Mouse (Mus musculus) v-Abl transformed pro-B cells (cell line): Measurements from ENCODE around the gene Dip2b.

Experiments used
- in situ Hi-C, 2 experiments: fragments of 400-800 bp; cut with MboI; formaldehyde crosslinking; loops; one replicate each; pipeline ENCODE4 v1.15.1; 2025; ENCODE audit not compliant: unreplicated experiment in 2 of 2

Gene Dip2b

GRCm38 (mm10) chr15:100038470-100038971 lies at the start of gene Dip2b:
Gene Dip2b, plus strand, starts transcription at chr15:100038664.
- in situ Hi-C loops = loop anchor here (5.0 to 25.0 kb wide), 7 partner anchors 84 to 424 kb away; partner anchors contain the start of genes Letmd1 (in 1 of the 2) and Mettl7a1 (in 1 of the 2)

GRCm38 (mm10) chr15:99993100-99993499 lies 45.4 kb upstream of the Dip2b start:
- in situ Hi-C loops = no loop called here

- in situ Hi-C loops = no loop called here
These were observed 41.2 kb upstream of the Dip2b start for GRCm38 (mm10) chr15:99997114-99997804.

- in situ Hi-C loops = no loop called here
These were observed 39.1 kb upstream of the Dip2b start for GRCm38 (mm10) chr15:99999390-99999789.

GRCm38 (mm10) chr15:100004677-100005273 lies 33.7 kb upstream of the Dip2b start:
- in situ Hi-C loops = no loop called here

- in situ Hi-C loops = no loop called here
These were observed 32.3 kb upstream of the Dip2b start for GRCm38 (mm10) chr15:100006180-100006579.

GRCm38 (mm10) chr15:100018280-100018899 lies 20.1 kb upstream of the Dip2b start:
- in situ Hi-C loops = no loop called here

GRCm38 (mm10) chr15:100021175-100021574 lies 17.3 kb upstream of the Dip2b start:
- in situ Hi-C loops = no loop called here

- in situ Hi-C loops = no loop called here
These were observed 15.5 kb upstream of the Dip2b start for GRCm38 (mm10) chr15:100022923-100023322.

GRCm38 (mm10) chr15:100025076-100025834 lies 13.2 kb upstream of the Dip2b start:
- in situ Hi-C loops = loop anchor here in 1 of 2 experiments (25.0 kb wide), 1 partner anchor 437 kb away; the partner anchor contains the start of gene Letmd1

- in situ Hi-C loops = loop anchor here in 1 of 2 experiments (25.0 kb wide), 1 partner anchor 434 kb away; the partner anchor contains the start of gene Letmd1
These were observed 10.3 kb upstream of the Dip2b start for GRCm38 (mm10) chr15:100028133-100028532.

GRCm38 (mm10) chr15:100029497-100029896 lies 9.0 kb upstream of the Dip2b start:
- in situ Hi-C loops = loop anchor here in 1 of 2 experiments (25.0 kb wide), 1 partner anchor 433 kb away; the partner anchor contains the start of gene Letmd1

GRCm38 (mm10) chr15:100029900-100030299 lies 8.6 kb upstream of the Dip2b start:
- in situ Hi-C loops = loop anchor here in 1 of 2 experiments (10.0 to 25.0 kb wide), 2 partner anchors 285 to 432 kb away; partner anchors contain the start of gene Letmd1

GRCm38 (mm10) chr15:100032546-100032945 lies 5.9 kb upstream of the Dip2b start:
- in situ Hi-C loops = loop anchor here in 1 of 2 experiments (10.0 to 25.0 kb wide), 2 partner anchors 282 to 430 kb away; partner anchors contain the start of gene Letmd1

- in situ Hi-C loops = loop anchor here (5.0 to 25.0 kb wide), 7 partner anchors 83 to 423 kb away; partner anchors contain the start of genes Letmd1 (in 1 of the 2) and Mettl7a1 (in 1 of the 2)
These were observed 687 bp downstream of the Dip2b start for GRCm38 (mm10) chr15:100039001-100039701.

- in situ Hi-C loops = loop anchor here in 1 of 2 experiments (5.0 to 25.0 kb wide), 2 partner anchors 37 to 422 kb away; partner anchors contain the start of gene Letmd1
These were observed 2.2 kb downstream of the Dip2b start for GRCm38 (mm10) chr15:100040541-100041266.

GRCm38 (mm10) chr15:100041267-100042047 lies 3.0 kb downstream of the Dip2b start:
- in situ Hi-C loops = loop anchor here in 1 of 2 experiments (5.0 to 25.0 kb wide), 2 partner anchors 36 to 421 kb away; partner anchors contain the start of gene Letmd1

GRCm38 (mm10) chr15:100042048-100042400 lies 3.6 kb downstream of the Dip2b start:
- in situ Hi-C loops = loop anchor here in 1 of 2 experiments (5.0 to 25.0 kb wide), 2 partner anchors 35 to 420 kb away; partner anchors contain the start of gene Letmd1
